Mouse (Mus musculus) MEL (cell line): ENCODE results near the gene Cirbp. TPM values are rescaled to one million over a fixed set of nuclear protein-coding genes. Genes with fewer than 3 reads are reported as not detected.

Source experiments
- DNase-seq: peaks from one replicate; pipeline ENCODE4 v3.0.0; 2011; ENCODE audit warnings: low read depth, low spot score
- H3K27ac ChIP-seq: 2 replicates; pipeline ENCODE4 v1.5.1; 2012; ENCODE audit warnings: low read depth, mild to moderate bottlenecking, control low read depth, low read length, moderate library complexity; ENCODE audit not compliant: control insufficient read depth
- H3K27me3 ChIP-seq, 2 experiments: fragments of 150-350 bp in 1 of 2; sonication (generic) in 1 of 2; 2 replicates each; pipeline ENCODE4 v1.6.1; 2012; ENCODE audit warnings: low read length in 2 of 2, mild to moderate bottlenecking in 2 of 2, improper control_type of control experiment in 1 of 2, moderate library complexity in 1 of 2; ENCODE audit not compliant: insufficient read depth in 2 of 2, control insufficient read depth in 1 of 2
- H3K36me3 ChIP-seq, 2 experiments: 2 replicates each; pipeline ENCODE4 v1.6.1; 2012 to 2014; ENCODE audit warnings: low read length in 2 of 2, improper control_type of control experiment in 1 of 2, inconsistent platforms in 1 of 2, mild to moderate bottlenecking in 1 of 2; ENCODE audit not compliant: insufficient read depth in 2 of 2, control insufficient read depth in 1 of 2
- H3K4me1 ChIP-seq, 2 experiments: fragments of 150-350 bp in 1 of 2; sonication (generic) in 1 of 2; 2 replicates each; pipeline ENCODE4 v1.6.1; 2012; ENCODE audit warnings: low read length in 2 of 2, improper control_type of control experiment in 1 of 2, mild to moderate bottlenecking in 1 of 2; ENCODE audit not compliant: insufficient read depth in 2 of 2, control insufficient read depth in 1 of 2
- H3K4me3 ChIP-seq, 2 experiments: fragments of 150-350 bp in 1 of 2; sonication (generic) in 1 of 2; 2 replicates each; pipeline ENCODE4 v1.5.1; 2012; ENCODE audit warnings: low read depth in 2 of 2, low read length in 2 of 2, mild to moderate bottlenecking in 2 of 2, moderate library complexity in 2 of 2, control low read depth in 1 of 2, improper control_type of control experiment in 1 of 2; ENCODE audit not compliant: control insufficient read depth in 1 of 2, insufficient read depth in 1 of 2
- H3K79me2 ChIP-seq: 2 replicates; pipeline ENCODE4 v1.6.1; 2012; ENCODE audit warnings: mild to moderate bottlenecking, low read length, moderate library complexity; ENCODE audit not compliant: control insufficient read depth, poor library complexity, insufficient read depth
- H3K9ac ChIP-seq: 2 replicates; pipeline ENCODE4 v1.6.1; 2012; ENCODE audit warnings: low read depth, mild to moderate bottlenecking, control low read depth, low read length, moderate library complexity; ENCODE audit not compliant: control insufficient read depth, poor library complexity, severe bottlenecking
- H3K9me3 ChIP-seq: fragments of 150-350 bp; sonication (generic); replicated peaks from 2 replicates; pipeline ENCODE4 v1.6.1; 2012; ENCODE audit warnings: mild to moderate bottlenecking, low read length, improper control_type of control experiment, moderate library complexity; ENCODE audit not compliant: insufficient read depth
- BHLHE40 ChIP-seq: IDR thresholded peaks from 2 replicates; pipeline ENCODE4 v1.6.1; 2012; ENCODE audit warnings: low read depth, mild to moderate bottlenecking, inconsistent platforms, low read length, improper control_type of control experiment, borderline replicate concordance
- CTCF ChIP-seq, 3 experiments: IDR thresholded peaks in 2 of 3; conservative IDR thresholded peaks in 1 of 3; 2 replicates each; pipeline ENCODE4 v1.5.1; 2011 to 2012; ENCODE audit warnings: low read length in 3 of 3, low read depth in 2 of 3, mild to moderate bottlenecking in 2 of 3, improper control_type of control experiment in 1 of 3, inconsistent platforms in 1 of 3, mixed read lengths in 1 of 3, moderate library complexity in 1 of 3; ENCODE audit not compliant: control insufficient read depth in 1 of 3, insufficient read depth in 1 of 3, poor library complexity in 1 of 3, severe bottlenecking in 1 of 3
- E2F4 ChIP-seq: IDR thresholded peaks from 2 replicates; pipeline ENCODE4 v1.6.1; 2011; ENCODE audit warnings: low read depth, low read length, improper control_type of control experiment, borderline replicate concordance
- GABPA ChIP-seq: IDR thresholded peaks from 2 replicates; pipeline ENCODE4 v1.6.1; 2012; ENCODE audit warnings: low read depth, mild to moderate bottlenecking, inconsistent platforms, low read length, improper control_type of control experiment, moderate library complexity
- HCFC1 ChIP-seq: IDR thresholded peaks from 2 replicates; pipeline ENCODE4 v1.6.1; 2012; ENCODE audit warnings: low read depth, mild to moderate bottlenecking, inconsistent platforms, low read length, improper control_type of control experiment, moderate library complexity
- KAT2A ChIP-seq: conservative IDR thresholded peaks from 2 replicates; pipeline ENCODE4 v1.6.1; 2012; ENCODE audit warnings: low read depth, low read length, improper control_type of control experiment, inconsistent platforms
- MAFK ChIP-seq: IDR thresholded peaks from 2 replicates; pipeline ENCODE4 v1.6.1; 2011; ENCODE audit warnings: low read depth, mild to moderate bottlenecking, low read length, improper control_type of control experiment, borderline replicate concordance
- MXI1 ChIP-seq: IDR thresholded peaks from 2 replicates; pipeline ENCODE4 v1.6.1; 2011; ENCODE audit warnings: mild to moderate bottlenecking, low read depth, low read length, improper control_type of control experiment
- RAD21 ChIP-seq: IDR thresholded peaks from 2 replicates; pipeline ENCODE4 v1.6.1; 2011; ENCODE audit warnings: mild to moderate bottlenecking, low read depth, low read length, improper control_type of control experiment
- SMC3 ChIP-seq: IDR thresholded peaks from 2 replicates; pipeline ENCODE4 v1.6.1; 2011; ENCODE audit warnings: low read depth, low read length, improper control_type of control experiment
- TAL1 ChIP-seq: IDR thresholded peaks from 2 replicates; pipeline ENCODE4 v1.6.1; 2012; ENCODE audit warnings: mild to moderate bottlenecking, inconsistent platforms, low read length, moderate library complexity, mixed read lengths
- TCF12 ChIP-seq: IDR thresholded peaks from 2 replicates; pipeline ENCODE4 v1.6.1; 2014; ENCODE audit warnings: low read depth, mild to moderate bottlenecking, inconsistent platforms, low read length, improper control_type of control experiment, moderate library complexity
- USF2 ChIP-seq, 2 experiments: IDR thresholded peaks; 2 replicates each; pipeline ENCODE4 v1.6.1; 2011 to 2012; ENCODE audit warnings: improper control_type of control experiment in 2 of 2, low read length in 2 of 2, borderline replicate concordance in 1 of 2, inconsistent platforms in 1 of 2, low read depth in 1 of 2, mild to moderate bottlenecking in 1 of 2; ENCODE audit not compliant: insufficient read depth in 1 of 2
- ZC3H11A ChIP-seq: IDR thresholded peaks from 2 replicates; pipeline ENCODE4 v1.6.1; 2012; ENCODE audit warnings: low read depth, mild to moderate bottlenecking, inconsistent platforms, low read length, improper control_type of control experiment
- polyA plus RNA-seq, 2 experiments: library from polyadenylated mRNA; stranded (reverse) in 1 of 2; unstranded in 1 of 2; fragments of >175 nt in 1 of 2; fragments of >200 nt in 1 of 2; gene quantifications; 2 replicates each; pipeline versions ENCODE4 v1.2.1 to v1.2.4; 2012; ENCODE audit warnings: low replicate concordance in 2 of 2, low read depth in 1 of 2; ENCODE audit not compliant: insufficient read length in 2 of 2, insufficient read depth in 1 of 2, missing spikeins in 1 of 2
- total RNA-seq: library from RNA; depleted of rRNA; stranded (reverse); fragments of 300-350 nt; gene quantifications from 2 replicates; pipeline ENCODE4 v1.2.3, GENCODE M21; 2012

The Cirbp gene
- total and polyA plus RNA-seq, 3 experiments = 21.2 to 56.6 TPM; not detected in 1

GRCm38 (mm10) chr10:80196167-80196566, 30.4 kb downstream of the Cirbp start:
- peaks cover 0 to 2% of the 10 kb centered on the region in 2 experiments; a peak in 1 of 4 replicates for H3K27me3 ChIP-seq
- H3K9me3 ChIP-seq = no peaks in the 10 kb centered on the region
- no peak for DNase-seq
- no peak overlapping the region for H3K27ac ChIP-seq
- H3K79me2 ChIP-seq = no peaks in the 10 kb centered on the region
- no peak overlapping the region for H3K4me3 ChIP-seq
- TF ChIP-seq GABPA (no peak), MXI1 (no peak), HCFC1 (no peak), TCF12 (no peak), USF2 (IDR thresholded peaks at IDR 0.05; ENCODE audit: borderline replicate concordance in 1 of 2, insufficient read depth in 1 of 2, low read depth in 1 of 2, low read length in 2 of 2) (no peak), KAT2A (no peak), RAD21 (no peak)
- H3K36me3 ChIP-seq = no peaks in the 10 kb centered on the region
- no peak overlapping the region for H3K9ac ChIP-seq
- H3K4me1 ChIP-seq = no peaks in the 10 kb centered on the region

- H3K9me3 ChIP-seq = no peaks in the 10 kb centered on the region
- peaks cover 0 to 3% of the 10 kb centered on the region in 2 experiments; a peak in 1 of 4 replicates for H3K27me3 ChIP-seq
- no peak overlapping the region for H3K9ac ChIP-seq
- TF ChIP-seq E2F4 (no peak), BHLHE40 (no peak)
- no peaks in the 10 kb centered on the region for H3K79me2 ChIP-seq
- no peak overlapping the region for H3K27ac ChIP-seq
- H3K36me3 ChIP-seq = no peaks in the 10 kb centered on the region
- H3K4me3 ChIP-seq = no peak overlapping the region
- H3K4me1 ChIP-seq = no peaks in the 10 kb centered on the region
- DNase-seq = no peak
Observed at GRCm38 (mm10) chr10:80196778-80197581, 31.2 kb downstream of the Cirbp start.

GRCm38 (mm10) chr10:80199440-80200008, 33.7 kb downstream of the Cirbp start:
- peak; percentile 84 for DNase-seq
- no peaks in the 10 kb centered on the region for H3K9me3 ChIP-seq
- H3K79me2 ChIP-seq = no peaks in the 10 kb centered on the region
- H3K4me1 ChIP-seq = no peaks in the 10 kb centered on the region
- peaks cover 4 to 10% of the 10 kb centered on the region in 2 experiments for H3K27me3 ChIP-seq
- no peak overlapping the region for H3K4me3 ChIP-seq
- no peak overlapping the region for H3K27ac ChIP-seq
- TF ChIP-seq RAD21 = peak; percentile 67
- peak; percentile 61 for TF ChIP-seq ZC3H11A
- TF ChIP-seq SMC3 = peak; percentile 89
- TF ChIP-seq MAFK = no peak
- peak; percentile 89 to 92 (median 91) for TF ChIP-seq CTCF (IDR thresholded peaks at IDR 0.05 in 2 of 3, conservative IDR thresholded peaks at IDR 0.05 in 1 of 3; ENCODE audit: control insufficient read depth in 1 of 3, insufficient read depth in 1 of 3, low read depth in 2 of 3, low read length in 3 of 3, poor library complexity in 1 of 3, severe bottlenecking in 1 of 3)
- TF ChIP-seq TAL1 = no peak
- TF ChIP-seq, all 39 proteins: peak for 4
- Histone ChIP-seq H3K9ac (no peak overlapping the region), H3K36me3 (no peaks in the 10 kb centered on the region)
